ENCODE assay signal across 8 mouse cellular contexts in the genomic region with DNA sequence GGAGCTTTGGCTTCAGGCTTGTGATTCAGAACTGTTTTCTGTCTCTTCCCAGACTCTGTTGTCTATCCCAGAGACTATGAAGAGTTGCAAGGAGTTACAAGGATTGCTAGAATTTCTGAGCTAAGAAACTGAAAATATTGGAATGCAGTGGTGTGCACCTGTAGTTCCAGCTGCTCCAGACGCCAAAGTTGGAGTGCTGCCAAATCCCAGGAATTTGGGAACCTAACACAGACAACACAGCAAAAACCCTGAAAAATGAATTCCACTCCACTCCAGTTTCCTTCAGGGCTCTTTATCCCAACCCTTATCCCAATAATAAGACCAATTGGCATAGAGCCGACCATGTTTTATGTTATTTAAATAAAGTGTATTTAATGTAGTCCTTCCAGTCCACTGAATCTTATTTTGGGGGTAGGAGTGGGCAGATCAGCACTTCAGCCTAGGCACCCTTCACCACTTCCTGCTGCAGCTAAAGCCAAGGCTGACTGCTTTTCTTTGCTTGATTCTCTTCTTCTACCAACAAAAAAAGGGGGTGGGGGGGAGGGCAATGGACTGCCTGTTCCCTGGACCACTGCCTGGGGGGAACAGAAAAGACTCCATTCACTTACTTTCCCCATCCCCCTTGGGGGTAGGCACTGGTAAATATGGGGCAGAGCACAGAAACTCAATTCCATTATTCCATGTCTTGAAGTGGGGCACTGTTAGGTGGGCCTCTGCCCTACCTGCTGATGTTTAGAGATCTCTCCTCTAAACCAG. TPM values are rescaled to one million over a fixed set of nuclear protein-coding genes. Genes with fewer than 3 reads are reported as not detected.
DNase-seq lines count a peak whose midpoint lies in the region; ATAC-seq lines count a peak whose summit lies in the region.

No protein-coding gene starts in this region.

- H3K4me3 ChIP-seq in forebrain, embryonic 12.5 days (replicated peaks): no peak overlapping the region
- no peak overlapping the region for H3K4me3 ChIP-seq in liver, embryonic 16.5 days (ENCODE audit: low read depth, low read length)

- WGBS in forebrain, embryonic 12.5 days: 52% methylated on average over 2 of the region's 2 CpGs
- WGBS in liver, embryonic 16.5 days (ENCODE audit: insufficient replicate concordance): 70% methylated on average over 2 of the region's 2 CpGs

- peak; percentile 16 to 30 for DNase-seq in kidney, postnatal 25 days
- DNase-seq in kidney, postnatal 10 days: no peak
- peak; percentile 49 for DNase-seq in brain, adult 2 months (ENCODE audit: low read depth, low spot score)
- DNase-seq in adrenal gland, adult 2 months: no peak
- DNase-seq in frontal cortex, adult 2 months (ENCODE audit: extremely low spot score in 1 of 2, low spot score in 1 of 2): no peak

- H3K9ac ChIP-seq in forebrain, embryonic 12.5 days: no peak overlapping the region
- no peak overlapping the region for H3K9ac ChIP-seq in liver, embryonic 16.5 days (ENCODE audit: low read depth, low read length)

- peaks cover 14% of the 10 kb centered on the region; the same call in 1 of the 2 replicates for H3K4me1 ChIP-seq in forebrain, embryonic 12.5 days
- H3K4me1 ChIP-seq in liver, embryonic 16.5 days (ENCODE audit: control insufficient read depth, low read depth, low read length): peaks cover 17% of the 10 kb centered on the region

- no peaks in the 10 kb centered on the region for H3K9me3 ChIP-seq in forebrain, embryonic 12.5 days
- no peaks in the 10 kb centered on the region for H3K9me3 ChIP-seq in liver, embryonic 16.5 days (replicated peaks; ENCODE audit: control insufficient read depth, low read length)

- H3K36me3 ChIP-seq in forebrain, embryonic 12.5 days (replicated peaks): peaks cover 63% of the 10 kb centered on the region
- H3K36me3 ChIP-seq in liver, embryonic 16.5 days (ENCODE audit: control insufficient read depth, insufficient read depth): peaks cover 48% of the 10 kb centered on the region

- peak overlapping the region; percentile 39 for H3K4me2 ChIP-seq in forebrain, embryonic 12.5 days
- H3K4me2 ChIP-seq in liver, embryonic 16.5 days (ENCODE audit: low read depth, low read length): no peak overlapping the region

- H3K27me3 ChIP-seq in forebrain, embryonic 12.5 days: no peaks in the 10 kb centered on the region
- no peaks in the 10 kb centered on the region for H3K27me3 ChIP-seq in liver, embryonic 16.5 days (ENCODE audit: control insufficient read depth, insufficient read depth, low read depth, low read length)

- H3K27ac ChIP-seq in forebrain, embryonic 12.5 days: peak overlapping the region; percentile 74
- H3K27ac ChIP-seq in liver, embryonic 16.5 days (ENCODE audit: low read length): peak overlapping the region; percentile 72

- ATAC-seq in forebrain, embryonic 12.5 days (ENCODE audit: low FRiP score): no peak
- ATAC-seq in liver, embryonic 16.5 days (ENCODE audit: low read depth): no peak
- no peak for ATAC-seq in activated CD4-positive, CD25-positive, alpha-beta regulatory T cell, adult 4 months

RNA-seq across cellular contexts. Expression of a gene that starts 0.5 kb away (rescaled TPM):
- 26.9 and 31.6 TPM in 2 replicates for polyA plus RNA-seq in forebrain, embryonic 12.5 days (2016; fragmentation: Nextera tagmentation; extraction: Ambion mirVana)
- polyA plus RNA-seq in liver, embryonic 16.5 days (2015; fragmentation: Nextera tagmentation; extraction: Ambion mirVana): 15.0 and 19.6 TPM in 2 replicates
- 10 to 100 TPM; 25.1 to 28.0 TPM for total RNA-seq in adrenal gland, adult 2 months (2021)
- 15.7 and 26.0 TPM in 2 replicates for polyA plus RNA-seq in adrenal gland, adult 2 months (2012; rRNA removed)
- polyA plus RNA-seq in activated CD4-positive, CD25-positive, alpha-beta regulatory T cell, adult 4 months (2017; shearing (Covaris generic)): 1 to 10 TPM; 5.6 to 8.6 TPM
- polyA plus RNA-seq in frontal cortex, adult 2 months (2012; rRNA removed): 1,301 and 1,427 TPM in 2 replicates

RNA-seq across cellular contexts. Expression of a gene that starts 6.0 kb away (rescaled TPM):
- 58.8 and 62.5 TPM in 2 replicates for polyA plus RNA-seq in forebrain, embryonic 12.5 days (2016; fragmentation: Nextera tagmentation; extraction: Ambion mirVana)
- polyA plus RNA-seq in liver, embryonic 16.5 days (2015; fragmentation: Nextera tagmentation; extraction: Ambion mirVana): 31.2 and 36.0 TPM in 2 replicates
- 10 to 100 TPM; 57.3 to 61.3 TPM for total RNA-seq in adrenal gland, adult 2 months (2021)
- 161 and 184 TPM in 2 replicates for polyA plus RNA-seq in adrenal gland, adult 2 months (2012; rRNA removed)
- polyA plus RNA-seq in activated CD4-positive, CD25-positive, alpha-beta regulatory T cell, adult 4 months (2017; shearing (Covaris generic)): 10 to 100 TPM; 43.6 to 66.6 TPM
- polyA plus RNA-seq in frontal cortex, adult 2 months (2012; rRNA removed): 60.4 and 65.7 TPM in 2 replicates

RNA-seq across cellular contexts. Expression of a gene that starts 20.9 kb away (rescaled TPM):
- 63.0 and 64.7 TPM in 2 replicates for polyA plus RNA-seq in forebrain, embryonic 12.5 days (2016; fragmentation: Nextera tagmentation; extraction: Ambion mirVana)
- polyA plus RNA-seq in liver, embryonic 16.5 days (2015; fragmentation: Nextera tagmentation; extraction: Ambion mirVana): 33.0 and 33.7 TPM in 2 replicates
- total RNA-seq in adrenal gland, adult 2 months (2021): 1 to 10 TPM; 3.0 to 4.1 TPM
- polyA plus RNA-seq in adrenal gland, adult 2 months (2012; rRNA removed): 1.9 and 3.6 TPM in 2 replicates
- polyA plus RNA-seq in activated CD4-positive, CD25-positive, alpha-beta regulatory T cell, adult 4 months (2017; shearing (Covaris generic)): 1 to 10 TPM; 7.3 to 7.4 TPM
- 14.7 and 16.8 TPM in 2 replicates for polyA plus RNA-seq in frontal cortex, adult 2 months (2012; rRNA removed)

RNA-seq across cellular contexts. Expression of a gene that starts 21.0 kb away (rescaled TPM):
- polyA plus RNA-seq in forebrain, embryonic 12.5 days (2016; fragmentation: Nextera tagmentation; extraction: Ambion mirVana): 75.6 and 76.5 TPM in 2 replicates
- polyA plus RNA-seq in liver, embryonic 16.5 days (2015; fragmentation: Nextera tagmentation; extraction: Ambion mirVana): 22.7 and 24.1 TPM in 2 replicates
- 10 to 100 TPM; 35.3 to 44.1 TPM for total RNA-seq in adrenal gland, adult 2 months (2021)
- 60.4 and 65.4 TPM in 2 replicates for polyA plus RNA-seq in adrenal gland, adult 2 months (2012; rRNA removed)
- polyA plus RNA-seq in activated CD4-positive, CD25-positive, alpha-beta regulatory T cell, adult 4 months (2017; shearing (Covaris generic)): 10 to 100 TPM; 17.0 to 17.6 TPM
- 69.3 and 73.8 TPM in 2 replicates for polyA plus RNA-seq in frontal cortex, adult 2 months (2012; rRNA removed)

RNA-seq across cellular contexts. Expression of a gene that starts 31.6 kb away (rescaled TPM):
- polyA plus RNA-seq in forebrain, embryonic 12.5 days (2016; fragmentation: Nextera tagmentation; extraction: Ambion mirVana): 0.41 and 0.52 TPM in 2 replicates
- polyA plus RNA-seq in liver, embryonic 16.5 days (2015; fragmentation: Nextera tagmentation; extraction: Ambion mirVana): 0.06 and 0.13 TPM in 2 replicates
- under 1 TPM in 1 of 2 experiments, not detected in 1; 0.61 TPM for total RNA-seq in adrenal gland, adult 2 months (2021)
- 0.07 and 0.08 TPM in 2 replicates for polyA plus RNA-seq in adrenal gland, adult 2 months (2012; rRNA removed)
- polyA plus RNA-seq in activated CD4-positive, CD25-positive, alpha-beta regulatory T cell, adult 4 months (2017; shearing (Covaris generic)): 1 to 10 TPM in 1 of 2 experiments, under 1 TPM in 1; 0.65 to 1.2 TPM
- 15.2 and 18.6 TPM in 2 replicates for polyA plus RNA-seq in frontal cortex, adult 2 months (2012; rRNA removed)

Comparison
In these comparisons a context has a peak if more than half of its experiments do, and no peak if none do; other contexts are left out.
1. DNase-seq: peak in kidney, postnatal 25 days (2 of 2) and brain, adult 2 months (single experiment); none in kidney, postnatal 10 days (single experiment), adrenal gland, adult 2 months (single experiment) and frontal cortex, adult 2 months (0 of 2).
2. RNA of a gene that starts 0.5 kb away (polyA plus RNA-seq): 1,301 to 1,427 TPM in frontal cortex, adult 2 months; 26.9 to 31.6 TPM in forebrain, embryonic 12.5 days, 15.7 to 26.0 TPM in adrenal gland, adult 2 months, 15.0 to 19.6 TPM in liver, embryonic 16.5 days and 5.6 to 8.6 TPM in activated CD4-positive, CD25-positive, alpha-beta regulatory T cell, adult 4 months; every median in the first group is over 10 times any median in the second.